Mouse (Mus musculus) urinary bladder, postnatal 25 days (tissue): ENCODE measurements around the gene Taf5l.
A peak's percentile ranks its signal among the peaks of the same experiment; 100 is the strongest.
"Not testable (repeated sequence)": the region's sequence is repeated elsewhere in the genome, so short reads cannot be mapped to it uniquely, and the experiment has no call there.

Source experiments
- DNase-seq: peaks from one replicate; pipeline ENCODE4 v3.0.0; 2022; ENCODE audit warnings: low spot score

Gene Taf5l

DNA sequence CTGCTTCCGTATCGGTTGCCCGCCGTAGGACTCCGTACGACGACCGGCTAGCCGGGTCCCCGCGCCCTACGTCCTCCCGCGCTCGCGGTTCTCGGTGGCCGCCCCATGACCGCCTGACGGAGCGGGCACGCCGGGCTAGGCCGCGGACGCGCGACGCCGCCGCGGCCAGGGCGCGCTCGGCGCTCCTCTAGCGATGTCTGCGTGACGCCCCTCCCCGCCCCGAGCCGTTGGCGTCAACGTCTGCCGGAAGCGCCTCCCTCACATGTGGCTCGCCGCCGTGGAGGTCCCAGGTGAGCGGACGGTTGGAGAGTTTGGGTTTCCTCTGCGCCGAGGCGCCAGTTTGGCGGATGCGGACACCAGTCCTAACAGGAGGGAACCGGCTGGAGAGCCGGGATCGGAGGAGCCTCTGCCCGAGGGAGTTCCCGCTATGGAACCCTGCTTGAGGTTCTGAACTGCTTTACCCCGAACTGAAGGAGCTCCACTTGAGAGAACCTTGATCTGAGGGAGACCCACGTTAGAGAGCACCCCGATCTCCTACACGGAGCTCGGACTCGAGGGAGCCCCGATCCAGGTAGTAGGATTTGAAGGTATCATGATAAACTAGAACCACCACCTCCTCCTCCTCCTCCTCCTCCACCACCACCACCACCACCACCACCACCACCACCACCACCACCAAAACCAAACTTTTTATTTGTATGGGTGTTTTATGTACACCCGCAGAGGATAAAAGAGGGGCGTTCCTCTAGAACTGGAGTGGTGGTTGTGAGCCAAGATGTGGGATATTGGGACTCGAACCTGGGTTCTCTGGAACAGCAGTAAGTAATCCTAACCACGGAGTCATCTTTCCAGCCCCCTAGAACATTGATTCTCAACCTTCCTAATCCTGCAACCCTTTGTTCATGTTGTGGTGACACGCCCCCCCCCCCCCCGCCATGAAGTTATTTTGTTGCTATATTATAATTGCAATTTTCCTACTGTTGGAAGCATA lies at the start of gene Taf5l, which contains the start of gene Urb2:
TSS of gene Taf5l (minus strand) at position 161 of the 991 bp plus-strand sequence.
TSS of gene Urb2 (plus strand) at position 272 of the 991 bp plus-strand sequence.
- DNase-seq: peak; percentile 92

DNA sequence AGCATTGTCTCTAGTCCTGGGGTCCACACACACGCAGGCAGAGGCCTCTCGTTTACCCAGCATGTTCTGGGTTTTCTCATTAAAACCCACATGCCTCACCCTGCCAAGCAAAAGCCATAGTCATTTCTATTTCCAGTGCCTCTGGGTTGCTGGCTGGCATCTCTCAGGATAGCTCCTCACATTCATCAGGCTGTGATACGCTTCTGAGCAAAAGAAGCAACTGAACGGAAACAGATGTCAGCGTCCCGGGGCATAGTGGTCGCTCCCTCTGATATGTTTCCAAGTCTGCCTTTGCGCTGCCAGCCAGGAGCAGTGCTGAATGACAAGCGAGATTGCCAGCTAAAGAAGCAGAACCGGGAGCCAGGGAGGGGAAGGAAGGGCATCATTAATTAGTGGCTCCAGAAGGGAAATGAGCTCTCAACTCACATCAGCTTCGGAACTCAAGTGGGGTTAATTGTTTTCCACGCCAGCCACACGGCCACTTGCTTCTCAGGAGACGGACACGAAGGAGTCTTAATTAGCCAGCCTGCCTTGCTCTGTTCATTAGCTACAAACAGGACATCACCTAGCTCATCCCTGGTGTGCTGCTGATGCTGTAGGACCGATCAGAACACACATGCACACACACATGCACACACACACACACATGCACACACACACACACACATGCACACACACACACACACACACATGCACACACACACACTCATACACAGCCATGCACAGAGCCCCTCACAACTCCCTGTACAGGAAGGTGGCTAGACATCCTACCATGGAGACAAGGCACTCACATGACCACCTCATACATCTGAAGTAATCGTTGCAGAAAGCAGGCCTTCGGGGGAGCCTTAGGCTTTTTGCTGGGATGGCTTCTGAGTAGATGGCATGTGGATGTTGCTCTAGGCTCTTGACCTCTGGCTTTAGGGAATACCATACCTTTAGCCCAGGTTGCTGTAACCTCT lies 49.4 kb upstream of the Taf5l start:
- DNase-seq: no peak

DNA sequence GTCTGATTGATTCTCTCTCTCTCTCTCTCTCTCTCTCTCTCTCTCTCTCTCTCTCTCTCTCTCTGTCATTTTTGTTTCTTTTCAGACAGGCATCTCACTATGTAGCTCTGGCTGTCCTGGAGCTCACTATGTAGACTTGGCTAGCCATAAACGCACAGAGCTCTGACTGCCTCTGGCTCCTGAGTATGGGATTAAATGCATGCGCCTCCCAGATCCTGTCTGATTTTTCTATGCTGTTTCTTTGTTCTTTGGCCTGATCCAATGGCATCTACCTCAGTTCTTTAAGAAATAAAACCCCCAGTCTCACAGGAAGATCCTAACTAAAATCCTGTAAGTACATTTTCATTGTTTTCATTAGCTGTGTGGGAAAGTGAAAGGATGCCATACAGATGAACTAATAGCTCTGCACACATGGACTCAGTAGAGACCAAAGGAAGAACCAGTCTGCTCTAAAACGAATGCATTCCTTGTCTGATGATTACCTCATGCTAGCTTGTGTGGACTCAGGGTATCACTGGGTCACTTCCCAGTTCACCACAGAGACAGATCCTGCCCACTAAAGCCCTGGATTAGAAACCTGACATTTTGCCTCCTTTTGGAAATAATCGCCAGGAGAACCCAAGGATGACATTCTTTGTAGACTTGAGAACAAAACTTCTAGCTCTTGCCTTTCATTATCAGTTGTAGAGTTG lies 46.0 kb upstream of the Taf5l start:
- no peak for DNase-seq

DNA sequence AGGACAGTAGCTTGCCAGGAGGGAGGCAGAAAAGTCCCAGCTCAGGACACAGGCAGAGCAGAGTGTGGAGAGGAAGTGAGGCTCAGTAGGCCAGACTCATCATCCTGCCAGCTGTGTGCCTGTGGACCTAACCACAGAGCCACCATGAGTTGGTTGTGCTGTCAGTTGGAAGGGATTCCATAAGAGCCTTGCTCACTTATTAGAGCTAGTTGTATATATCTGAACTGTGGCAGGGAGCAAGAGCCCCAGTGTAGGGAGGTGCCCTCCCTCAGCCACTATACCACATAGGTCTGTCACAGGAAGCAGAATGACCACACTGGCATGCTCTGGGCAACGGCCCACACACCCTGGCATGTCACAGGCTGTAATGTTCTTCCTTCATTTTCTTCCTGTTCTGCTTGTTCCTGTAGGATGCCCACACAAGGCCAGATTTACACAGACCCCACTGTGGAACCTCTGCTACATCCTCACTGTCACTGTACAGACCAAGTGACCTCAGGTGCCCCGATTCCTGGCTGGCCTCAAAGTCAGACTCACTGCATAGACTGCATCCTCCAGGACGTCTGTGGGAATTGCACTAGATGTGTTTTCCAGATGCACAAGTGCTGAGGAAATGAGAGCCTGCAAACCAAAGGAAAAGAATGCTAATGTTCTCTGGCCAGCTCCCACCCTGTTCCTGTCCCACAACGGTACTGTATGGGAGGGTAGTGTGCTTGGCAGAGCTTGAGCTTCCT lies 45.3 kb upstream of the Taf5l start:
- DNase-seq: no peak

GRCm38 (mm10) chr8:124056832-124057655 lies 35.8 kb upstream of the Taf5l start:
- no peak for DNase-seq

GRCm38 (mm10) chr8:124052568-124052967 lies 31.4 kb upstream of the Taf5l start:
- DNase-seq: no peak

DNA sequence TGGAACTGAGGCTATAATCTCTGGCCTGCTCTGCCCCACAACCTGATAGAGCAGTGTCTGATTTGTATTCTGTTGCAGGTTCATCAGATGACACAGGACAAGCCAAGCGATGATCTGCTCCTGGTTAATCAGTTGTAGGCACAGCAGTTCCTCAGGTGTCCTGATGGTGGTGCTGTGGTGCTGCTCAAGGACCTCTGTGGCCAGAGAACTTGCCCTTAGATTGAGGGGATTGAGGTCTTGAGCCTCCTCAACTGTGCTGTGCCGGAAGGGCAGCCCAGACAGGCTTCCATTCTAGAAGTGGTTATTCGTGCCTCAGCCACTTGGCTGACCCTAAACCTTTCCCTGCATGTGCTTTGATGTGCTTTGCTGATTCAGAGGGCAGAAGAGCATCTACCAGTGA lies 30.9 kb upstream of the Taf5l start:
- peak; percentile 68 for DNase-seq

DNA sequence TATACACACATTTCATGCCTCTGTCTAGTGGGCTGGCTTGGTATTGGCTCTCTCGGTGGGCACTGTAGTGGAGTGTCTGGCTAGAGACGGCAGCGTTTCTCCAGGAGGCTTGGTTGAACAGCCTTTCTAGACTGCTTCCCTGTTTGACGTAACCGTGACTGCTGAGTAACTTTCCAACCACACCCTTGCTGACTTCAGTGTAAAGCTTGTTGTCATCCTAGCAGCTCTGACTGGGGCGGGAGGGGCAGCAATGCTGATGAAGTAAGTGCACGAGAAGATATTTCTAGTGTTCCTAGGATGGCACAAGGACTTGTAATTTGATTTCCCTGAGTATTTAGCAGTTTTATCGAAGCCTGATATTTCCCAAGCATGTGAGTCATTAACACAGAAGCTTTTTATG lies 24.7 kb upstream of the Taf5l start:
- DNase-seq: peak; percentile 14

- no peak for DNase-seq
Measured at GRCm38 (mm10) chr8:124044931-124045330, 23.7 kb upstream of the Taf5l start.

GRCm38 (mm10) chr8:124044421-124044820 lies 23.2 kb upstream of the Taf5l start:
- DNase-seq: no peak

DNA sequence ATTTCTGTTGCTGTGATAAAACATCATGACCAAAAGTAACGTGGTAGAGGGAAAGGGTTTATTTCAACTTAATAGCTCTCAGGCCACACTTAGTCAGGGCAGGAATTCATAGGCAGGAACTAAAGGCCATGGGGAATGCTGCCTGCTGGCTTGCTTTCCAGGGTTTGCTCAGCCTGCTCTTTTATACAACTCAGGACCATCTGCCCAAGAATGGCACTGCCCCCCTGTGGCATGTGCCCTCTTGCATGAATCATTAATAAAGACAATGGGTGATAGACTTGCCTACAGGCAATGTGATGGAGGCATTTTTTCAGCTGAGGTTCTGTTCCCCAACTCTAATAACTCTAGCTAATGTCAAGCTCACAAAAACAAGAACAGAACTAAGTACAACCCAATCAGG lies 21.0 kb upstream of the Taf5l start:
- DNase-seq: no peak

- DNase-seq: no peak
Measured at GRCm38 (mm10) chr8:124039351-124039750, 18.2 kb upstream of the Taf5l start.

DNA sequence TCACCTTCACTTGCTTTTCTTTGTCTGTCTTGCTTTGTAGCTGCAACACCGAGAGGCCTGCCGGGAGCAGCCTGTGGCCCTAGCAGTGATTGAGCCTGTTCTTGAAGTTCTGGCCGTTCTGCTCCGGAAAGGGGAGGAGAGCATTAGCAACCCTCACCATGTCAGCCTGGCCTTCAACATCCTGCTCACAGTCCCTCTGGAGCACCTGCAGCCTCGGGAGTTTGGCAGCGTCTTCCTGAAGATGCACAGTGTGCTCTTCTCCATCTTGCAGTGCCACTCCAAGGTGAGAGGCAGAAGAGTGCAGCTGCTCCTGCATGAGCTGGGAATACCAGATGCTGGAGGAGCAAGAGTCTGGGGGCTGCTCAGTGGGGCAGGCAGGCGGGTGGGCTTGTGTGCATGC lies 16.9 kb upstream of the Taf5l start:
- DNase-seq: no peak

GRCm38 (mm10) chr8:124033400-124033799 lies 12.2 kb upstream of the Taf5l start:
- no peak for DNase-seq

DNA sequence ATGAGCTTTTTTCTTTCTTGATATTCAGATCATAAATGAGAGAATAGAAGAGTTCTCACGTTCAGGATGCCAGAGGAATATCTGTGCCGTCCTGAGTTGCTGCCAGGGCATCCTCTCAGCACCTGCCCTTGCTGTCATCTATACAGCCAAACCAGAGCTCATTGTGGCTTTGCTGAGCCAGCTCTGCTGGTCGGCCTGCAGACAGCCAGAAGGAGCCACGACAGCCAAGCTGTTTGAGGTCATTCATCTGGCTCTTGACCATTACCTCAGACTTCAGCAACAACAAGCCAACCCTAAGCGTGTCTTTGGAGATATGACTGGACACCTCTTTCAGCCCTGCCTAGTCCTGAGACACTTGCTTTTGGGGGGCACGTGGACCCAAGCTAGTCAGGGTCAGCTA lies 6.6 kb upstream of the Taf5l start:
- no peak for DNase-seq

GRCm38 (mm10) chr8:124026265-124026664 lies 5.1 kb upstream of the Taf5l start:
- DNase-seq: not testable (repeated sequence)

- peak; percentile 50 for DNase-seq
Measured at GRCm38 (mm10) chr8:124020439-124021236, 559 bp downstream of the Taf5l start.

GRCm38 (mm10) chr8:124019782-124020181 lies 1.4 kb downstream of the Taf5l start:
- peak; percentile 11 for DNase-seq

GRCm38 (mm10) chr8:124014751-124015150 lies 6.4 kb downstream of the Taf5l start:
- DNase-seq: no peak
